Mouse (Mus musculus) liver, adult 2 months (tissue): ENCODE results near the gene 3110009E18Rik.

ENCODE experiments used
- CTCF ChIP-seq: fragments of 200-500 bp; IDR thresholded peaks from 2 replicates; pipeline ENCODE4 v1.5.1; 2011; ENCODE audit warnings: low read depth, low read length, control low read depth
- POLR2A ChIP-seq: fragments of 200-500 bp; IDR thresholded peaks from 2 replicates; pipeline ENCODE4 v1.6.1; 2011; ENCODE audit warnings: low read length, control low read depth; ENCODE audit not compliant: insufficient read depth; ENCODE audit errors: extremely low read depth

GRCm38 (mm10) chr1:120177141-120177540 is 56.2 kb downstream of the 3110009E18Rik start:
- TF ChIP-seq POLR2A: no peak
- TF ChIP-seq CTCF: no peak
